Mouse (Mus musculus) hindbrain, embryonic 10.5 days (tissue): ENCODE results near the gene Mapk7. TPM values are rescaled to one million over a fixed set of nuclear protein-coding genes. Genes with fewer than 3 reads are reported as not detected.

Source experiments
- DNase-seq: peaks from one replicate; pipeline ENCODE4 v3.0.0-alpha.2; 2017; ENCODE audit warnings: low spot score
- H3K27ac ChIP-seq: fragments of 300-500 bp; sonication (generic); 2 replicates; pipeline ENCODE4 v1.5.1; 2016; ENCODE audit warnings: mild to moderate bottlenecking, moderate library complexity
- H3K27me3 ChIP-seq: fragments of 300-500 bp; sonication (generic); 2 replicates; pipeline ENCODE4 v1.6.1; 2016; ENCODE audit warnings: mild to moderate bottlenecking; ENCODE audit not compliant: poor library complexity, insufficient read depth, severe bottlenecking
- H3K36me3 ChIP-seq: fragments of 300-500 bp; sonication (generic); 2 replicates; pipeline ENCODE4 v1.6.1; 2016; ENCODE audit warnings: mild to moderate bottlenecking, moderate library complexity
- H3K4me1 ChIP-seq: fragments of 300-500 bp; sonication (generic); replicated peaks from 2 replicates; pipeline ENCODE4 v1.6.1; 2016; ENCODE audit warnings: mild to moderate bottlenecking
- H3K4me3 ChIP-seq: fragments of 300-500 bp; sonication (generic); 2 replicates; pipeline ENCODE4 v1.5.1; 2016; ENCODE audit warnings: mild to moderate bottlenecking, moderate library complexity
- H3K9me3 ChIP-seq: fragments of 300-500 bp; sonication (generic); 2 replicates; pipeline ENCODE4 v1.6.1; 2016; ENCODE audit warnings: mild to moderate bottlenecking, moderate library complexity
- WGBS: fragments of 180-500 bp; shearing (Covaris S2); methylation state at CpG from one replicate; pipeline ENCODE4 v1.1.7; 2016; 5-methylcytosine and 5-hydroxymethylcytosine counted together
- polyA plus RNA-seq: library from polyadenylated mRNA; unstranded; fragments of >200 nt; fragmentation: Nextera tagmentation; extraction: Ambion mirVana; gene quantifications from 2 replicates; pipeline ENCODE4 v1.2.1, GENCODE M21; 2016

The Mapk7 gene
- polyA plus RNA-seq, 1 experiment from 2014 or later, result 107 TPM

DNA sequence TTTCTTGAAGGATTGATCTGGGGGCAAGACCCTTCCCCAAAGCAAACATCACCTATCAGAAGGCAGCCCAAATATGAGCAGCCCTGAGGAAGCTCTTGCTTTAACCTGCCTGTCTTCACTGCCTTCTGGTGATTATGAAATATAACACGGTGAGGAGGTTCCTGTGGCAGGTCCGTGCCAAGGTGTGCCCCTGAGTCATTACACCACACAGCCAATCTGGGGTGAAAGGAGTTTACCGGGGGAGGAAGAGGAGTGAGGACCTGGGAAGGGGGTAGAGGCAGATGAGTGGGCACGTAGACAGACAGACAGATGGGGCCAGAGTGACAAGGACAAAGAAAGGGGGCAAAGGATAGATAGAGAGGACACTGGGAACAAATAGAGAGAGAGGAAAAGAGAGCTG, 20.6 kb downstream of the Mapk7 start:
- no peaks in the 10 kb centered on the region for H3K36me3 ChIP-seq
- no peak overlapping the region for H3K4me3 ChIP-seq
- H3K27me3 ChIP-seq, result no peaks in the 10 kb centered on the region; the same call in 1 of the 2 replicates
- DNase-seq, result no peak
- 70% methylated on average over 4 of the region's 4 CpGs for WGBS
- peaks cover 25% of the 10 kb centered on the region for H3K4me1 ChIP-seq
- no peak overlapping the region for H3K27ac ChIP-seq
- H3K9me3 ChIP-seq, result no peaks in the 10 kb centered on the region

DNA sequence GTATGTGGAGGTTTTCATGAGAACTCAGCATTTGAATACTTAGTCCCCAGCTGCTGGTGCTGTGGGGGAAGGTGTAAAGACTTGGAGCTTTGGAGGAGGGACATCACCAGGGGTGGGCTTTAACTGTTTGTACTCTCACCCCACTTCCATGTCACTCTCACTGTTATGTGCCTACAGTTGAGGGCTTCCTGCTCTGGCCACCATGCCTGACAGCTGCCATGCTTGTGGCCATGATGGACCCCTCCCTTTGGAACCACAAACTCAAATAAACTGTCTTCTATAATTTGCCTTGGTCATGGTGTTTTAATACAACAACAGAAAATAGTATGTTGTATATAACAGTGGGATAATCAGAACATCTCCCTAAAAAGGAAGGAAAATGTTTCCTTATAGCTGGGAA, 23.3 kb downstream of the Mapk7 start:
- H3K36me3 ChIP-seq, result no peaks in the 10 kb centered on the region
- H3K4me3 ChIP-seq, result no peak overlapping the region
- peaks cover 11% of the 10 kb centered on the region for H3K4me1 ChIP-seq
- no peak overlapping the region for H3K27ac ChIP-seq
- no peak for DNase-seq
- no peaks in the 10 kb centered on the region for H3K9me3 ChIP-seq
- H3K27me3 ChIP-seq, result no peaks in the 10 kb centered on the region

DNA sequence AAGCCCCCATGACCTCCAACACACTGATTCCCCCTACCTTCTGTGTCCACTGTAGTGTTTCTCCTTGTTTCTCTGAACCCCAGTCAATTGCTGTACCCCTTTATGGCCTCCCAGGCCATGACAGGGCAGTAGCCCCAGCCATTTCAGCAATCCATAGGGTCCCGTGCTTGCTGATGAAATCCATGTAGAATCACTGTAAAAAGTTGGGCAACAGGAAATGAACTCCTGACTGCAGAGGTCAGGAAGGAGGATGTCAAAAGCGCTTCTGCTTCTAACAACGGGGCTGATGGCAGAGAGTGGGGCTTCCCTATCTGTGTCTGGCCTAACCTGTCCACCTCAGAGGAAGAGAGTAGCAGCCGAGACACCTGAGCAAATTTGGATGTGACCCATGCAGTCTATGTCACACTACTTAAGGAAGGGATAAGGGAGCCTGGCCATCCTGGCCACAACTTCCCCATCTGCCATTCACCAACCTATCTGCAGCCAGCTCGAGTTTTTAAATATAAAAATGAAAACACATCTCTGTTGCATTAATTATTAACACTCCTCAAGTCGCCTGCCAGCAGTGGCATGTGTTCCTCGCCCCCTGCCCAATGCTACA, 24.8 kb downstream of the Mapk7 start:
- Histone ChIP-seq H3K9me3 (no peaks in the 10 kb centered on the region), H3K27me3 (no peaks in the 10 kb centered on the region), H3K4me3 (no peak overlapping the region), H3K36me3 (no peaks in the 10 kb centered on the region), H3K4me1 (peaks cover 11% of the 10 kb centered on the region), H3K27ac (peak overlapping the region; percentile 12; the same call in 1 of the 2 replicates)
- no peak for DNase-seq
- WGBS, result 75% methylated on average over 7 of the region's 7 CpGs

DNA sequence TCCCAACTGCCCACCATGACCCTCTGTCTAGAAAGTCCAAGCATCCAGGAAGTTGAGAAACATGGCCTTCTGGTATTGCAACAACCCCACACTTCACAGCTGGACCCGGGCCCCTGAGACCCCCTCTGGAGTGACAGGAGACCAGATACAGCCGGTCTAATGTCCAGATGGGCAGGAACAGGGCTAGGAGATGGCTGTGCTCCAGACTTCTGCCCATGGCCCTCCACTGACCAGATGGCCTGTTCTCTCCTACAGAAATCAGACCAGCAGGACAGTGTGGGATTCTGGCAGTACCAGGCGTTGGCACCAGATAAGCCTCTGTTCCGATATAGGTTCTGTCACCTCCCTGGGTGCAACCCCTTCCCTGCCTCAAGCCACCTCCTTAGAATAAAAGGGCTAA, 25.7 kb downstream of the Mapk7 start:
- peak overlapping the region; percentile 23; the same call in 1 of the 2 replicates for H3K27ac ChIP-seq
- DNase-seq, result no peak
- H3K4me1 ChIP-seq, result peaks cover 11% of the 10 kb centered on the region
- H3K4me3 ChIP-seq, result no peak overlapping the region
- no peaks in the 10 kb centered on the region for H3K27me3 ChIP-seq
- no peaks in the 10 kb centered on the region for H3K9me3 ChIP-seq
- H3K36me3 ChIP-seq, result no peaks in the 10 kb centered on the region
- WGBS, result 81% methylated on average over 4 of the region's 4 CpGs

DNA sequence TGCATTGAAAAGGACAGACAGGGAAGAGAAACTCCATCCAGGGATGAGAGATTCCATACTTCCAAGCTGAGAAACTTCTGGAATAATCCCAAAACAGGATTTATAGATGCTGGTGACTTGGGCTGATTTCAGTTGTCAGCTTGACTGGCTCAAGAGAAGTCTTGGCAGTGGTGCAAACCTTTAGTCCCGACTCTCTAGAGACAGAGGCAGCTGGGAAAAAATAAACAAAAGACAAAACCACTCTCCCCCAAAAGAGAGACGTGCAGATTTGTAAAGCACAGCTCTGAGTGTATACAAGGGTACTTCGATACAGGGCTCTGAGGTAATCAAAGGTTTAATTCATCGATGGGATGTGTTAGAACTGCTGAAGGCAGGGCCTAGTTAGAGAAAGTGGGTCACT, 28.8 kb downstream of the Mapk7 start:
- WGBS, result 69% methylated on average over 4 of the region's 4 CpGs
- Histone ChIP-seq H3K4me3 (no peak overlapping the region), H3K27me3 (no peaks in the 10 kb centered on the region), H3K27ac (no peak overlapping the region), H3K9me3 (no peaks in the 10 kb centered on the region), H3K4me1 (peaks cover 11% of the 10 kb centered on the region), H3K36me3 (no peaks in the 10 kb centered on the region)
- no peak for DNase-seq

DNA sequence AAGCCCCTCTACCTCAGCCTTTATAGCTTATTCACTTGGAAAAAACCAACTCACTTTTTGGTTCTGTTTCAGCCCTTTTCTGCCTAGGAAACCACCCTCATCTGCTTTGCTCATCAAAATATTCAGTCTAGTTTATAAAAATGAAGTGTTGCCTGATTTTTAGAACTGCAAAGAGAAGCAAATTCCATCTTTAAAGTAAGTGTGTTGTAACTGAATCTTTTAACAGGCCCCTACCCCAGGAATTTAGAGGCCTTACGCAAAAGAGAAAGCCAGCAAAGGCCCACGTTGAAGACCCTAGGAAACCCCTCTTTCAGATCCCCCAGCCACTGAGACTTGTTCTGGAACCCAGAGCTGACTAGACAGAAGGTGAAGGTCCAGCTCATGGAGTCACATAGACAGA, 30.1 kb downstream of the Mapk7 start:
- Histone ChIP-seq H3K27ac (no peak overlapping the region), H3K4me1 (peaks cover 6% of the 10 kb centered on the region), H3K36me3 (no peaks in the 10 kb centered on the region), H3K9me3 (no peaks in the 10 kb centered on the region), H3K4me3 (no peak overlapping the region), H3K27me3 (no peaks in the 10 kb centered on the region)
- no peak for DNase-seq
- 78% methylated on average over 2 of the region's 2 CpGs for WGBS

DNA sequence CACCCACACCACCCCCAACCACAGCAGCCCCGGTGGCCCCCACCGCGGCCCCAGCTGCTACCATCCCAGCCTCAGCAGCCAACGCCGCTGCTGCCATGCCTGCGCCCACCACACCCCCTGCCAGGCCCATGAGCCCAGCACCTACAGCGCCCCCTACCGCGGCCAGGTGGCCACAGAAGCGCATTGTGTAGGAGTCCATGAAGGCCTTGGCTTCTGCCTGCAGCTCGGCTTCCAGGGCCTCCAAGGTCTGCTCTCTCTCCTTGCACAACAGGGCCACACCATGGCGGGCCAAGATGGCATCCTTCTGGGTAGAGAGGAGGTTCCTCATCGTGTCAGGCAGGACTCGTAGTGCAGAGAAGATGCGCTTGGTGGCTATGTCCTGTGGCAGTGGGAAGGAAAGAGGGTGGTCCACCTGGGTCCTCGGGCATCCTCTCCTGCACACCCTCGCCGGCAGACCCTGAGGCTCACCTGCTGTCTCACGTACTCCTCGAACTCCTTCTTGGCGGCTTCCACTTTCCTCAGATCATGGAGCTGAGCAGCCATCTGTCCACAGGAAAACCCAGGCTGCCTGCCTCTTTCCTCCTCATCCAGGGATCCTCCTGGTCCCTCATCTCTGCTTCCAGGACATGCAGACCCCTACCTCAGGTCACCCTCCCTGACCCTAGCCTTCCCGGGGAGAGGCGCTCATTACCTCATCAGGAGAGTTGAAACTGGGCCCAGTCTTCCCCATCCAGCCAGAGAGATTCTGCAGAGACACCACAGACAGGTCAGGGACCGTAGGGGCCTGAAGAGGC, 44.5 kb downstream of the Mapk7 start:
- no peak for DNase-seq
- Histone ChIP-seq H3K9me3 (no peaks in the 10 kb centered on the region), H3K27ac (peak overlapping the region; percentile 35; the same call in 1 of the 2 replicates)

DNA sequence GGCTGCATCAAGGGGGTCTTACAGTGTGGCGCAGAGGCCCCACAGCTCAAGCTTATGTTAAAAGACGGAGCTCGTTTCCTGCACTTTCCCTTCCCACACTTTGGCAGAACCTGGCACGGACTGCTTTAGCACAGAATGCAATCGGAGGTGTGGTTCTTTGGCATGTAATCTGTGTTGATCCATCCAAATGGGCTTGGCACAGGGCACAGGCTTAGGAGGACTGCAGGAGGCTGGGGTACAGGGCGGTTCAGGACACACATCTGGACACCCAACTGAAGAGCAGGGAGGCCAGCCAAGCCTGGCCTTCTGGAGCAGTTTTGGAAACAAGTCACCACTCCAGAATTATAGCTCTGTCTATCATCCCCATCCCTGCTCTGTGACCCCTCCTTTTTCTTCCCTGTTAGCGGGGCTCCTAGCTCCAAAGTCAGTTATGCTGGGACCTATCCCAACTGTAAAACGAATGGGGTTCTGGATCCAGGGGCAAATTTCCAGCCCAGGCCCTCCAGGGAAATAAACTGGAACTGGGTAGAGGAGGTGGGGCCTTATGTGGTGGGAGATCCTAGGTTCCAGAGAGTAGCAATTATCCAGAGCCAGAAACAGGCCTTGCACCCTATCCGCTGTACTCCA, 45.5 kb downstream of the Mapk7 start:
- H3K27me3 ChIP-seq, result peaks cover 21% of the 10 kb centered on the region
- WGBS, result 86% methylated on average over 9 of the region's 9 CpGs
- H3K36me3 ChIP-seq, result no peaks in the 10 kb centered on the region
- H3K27ac ChIP-seq, result no peak overlapping the region
- H3K4me1 ChIP-seq, result peaks cover 17% of the 10 kb centered on the region
- DNase-seq, result no peak
- H3K4me3 ChIP-seq, result no peak overlapping the region
- no peaks in the 10 kb centered on the region for H3K9me3 ChIP-seq

More for the DNA sequence above, 44.5 kb downstream of the Mapk7 start:
- Histone ChIP-seq H3K27me3 (peaks cover 25% of the 10 kb centered on the region), H3K36me3 (no peaks in the 10 kb centered on the region), H3K4me1 (peaks cover 23% of the 10 kb centered on the region), H3K4me3 (no peak overlapping the region)
- WGBS, result 74% methylated on average over 24 of the region's 24 CpGs

DNA sequence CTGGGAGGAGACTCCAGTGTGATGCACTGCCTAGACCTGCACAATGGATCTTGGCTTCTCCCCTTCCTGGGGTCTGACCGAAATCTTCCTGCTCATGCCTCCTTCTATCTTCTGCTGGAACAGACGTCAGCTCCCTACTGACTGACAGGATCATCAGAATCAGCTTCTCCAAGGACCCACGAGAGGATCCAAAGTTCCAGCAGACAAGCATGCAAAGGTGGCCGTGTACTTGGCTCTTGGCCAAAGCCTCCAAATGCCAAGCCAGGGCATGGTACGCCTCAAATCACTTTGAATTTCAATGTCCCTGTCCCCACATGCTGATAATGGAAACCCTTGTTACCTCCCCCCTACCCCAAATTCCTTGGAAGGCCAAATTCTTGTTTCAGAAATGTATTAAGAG, 46.2 kb downstream of the Mapk7 start:
- Histone ChIP-seq H3K4me1 (peaks cover 10% of the 10 kb centered on the region), H3K27me3 (peaks cover 17% of the 10 kb centered on the region), H3K4me3 (no peak overlapping the region), H3K9me3 (no peaks in the 10 kb centered on the region), H3K36me3 (no peaks in the 10 kb centered on the region), H3K27ac (no peak overlapping the region)
- 81% methylated on average over 5 of the region's 5 CpGs for WGBS
- no peak for DNase-seq

DNA sequence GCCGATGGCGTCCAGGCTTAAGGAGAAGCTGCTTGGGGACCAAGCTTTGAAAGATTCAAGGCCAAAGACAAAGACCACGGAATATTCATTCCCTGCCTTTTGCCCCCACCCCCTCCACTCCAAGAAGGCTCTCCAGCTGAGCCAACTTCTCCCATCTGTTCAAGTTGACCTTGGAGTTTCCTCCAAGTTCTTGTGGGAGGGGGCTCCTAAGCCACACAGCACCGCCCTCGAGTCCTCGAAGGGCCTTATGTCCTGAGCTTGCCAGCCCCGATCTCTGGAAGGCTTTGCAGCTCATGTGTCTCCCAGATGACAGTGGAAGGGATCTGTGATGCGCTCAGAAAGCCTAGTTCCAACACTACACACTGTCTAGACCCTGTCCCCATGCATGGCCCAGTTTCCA, 46.9 kb downstream of the Mapk7 start:
- H3K9me3 ChIP-seq, result no peaks in the 10 kb centered on the region
- no peak overlapping the region for H3K4me3 ChIP-seq
- no peak overlapping the region for H3K27ac ChIP-seq
- H3K27me3 ChIP-seq, result peaks cover 9% of the 10 kb centered on the region
- H3K36me3 ChIP-seq, result no peaks in the 10 kb centered on the region
- 83% methylated on average over 8 of the region's 8 CpGs for WGBS
- DNase-seq, result no peak
- H3K4me1 ChIP-seq, result peaks cover 4% of the 10 kb centered on the region; the same call in 1 of the 2 replicates

DNA sequence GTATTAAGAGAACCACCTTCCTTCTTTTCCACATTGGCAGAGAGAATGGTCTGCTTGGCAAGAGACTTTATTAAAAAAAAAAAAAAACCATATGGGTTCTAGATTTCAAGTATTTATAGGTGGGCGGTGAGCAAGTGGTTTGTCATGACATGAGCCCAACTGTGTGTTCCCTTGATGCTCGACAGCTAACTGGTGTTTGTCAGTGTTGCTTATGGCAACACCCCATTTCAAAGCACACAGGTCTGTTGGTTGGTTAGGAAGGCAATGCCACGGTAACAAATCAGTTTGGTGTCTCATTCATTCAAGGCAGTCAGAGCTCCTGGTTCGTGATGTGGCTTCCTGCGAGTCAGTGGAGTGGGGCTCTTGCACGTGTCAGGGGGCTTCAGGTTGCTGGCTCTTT, 50.4 kb downstream of the Mapk7 start:
- Histone ChIP-seq H3K9me3 (no peaks in the 10 kb centered on the region), H3K4me3 (no peak overlapping the region), H3K36me3 (no peaks in the 10 kb centered on the region), H3K4me1 (no peaks in the 10 kb centered on the region), H3K27me3 (no peaks in the 10 kb centered on the region), H3K27ac (no peak overlapping the region)
- no peak for DNase-seq
- WGBS, result 88% methylated on average over 6 of the region's 6 CpGs

DNA sequence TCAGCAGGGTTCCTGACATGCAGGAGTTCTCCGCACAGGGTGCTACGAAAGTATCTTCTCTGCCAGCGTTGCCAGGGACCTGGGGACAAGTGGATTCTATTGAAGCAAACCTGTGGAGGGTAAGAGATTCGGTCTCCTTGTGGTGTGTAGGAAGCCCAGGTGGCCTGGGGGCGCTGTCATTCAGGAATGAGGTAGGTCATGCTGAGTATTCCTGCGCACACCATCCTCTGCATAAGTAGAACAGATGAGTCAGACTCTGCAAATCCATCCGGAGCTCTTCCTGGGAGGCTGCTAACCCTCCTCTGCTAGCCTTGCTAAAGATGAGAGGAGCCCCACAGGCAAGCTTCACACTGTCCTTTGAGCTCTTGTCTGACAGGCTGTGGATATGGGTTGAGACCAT, 52.5 kb downstream of the Mapk7 start:
- H3K27me3 ChIP-seq, result no peaks in the 10 kb centered on the region
- H3K36me3 ChIP-seq, result no peaks in the 10 kb centered on the region
- H3K27ac ChIP-seq, result no peak overlapping the region
- DNase-seq, result no peak
- H3K4me1 ChIP-seq, result peaks cover 6% of the 10 kb centered on the region
- H3K4me3 ChIP-seq, result no peak overlapping the region
- no peaks in the 10 kb centered on the region for H3K9me3 ChIP-seq
- WGBS, result 83% methylated on average over 7 of the region's 7 CpGs

DNA sequence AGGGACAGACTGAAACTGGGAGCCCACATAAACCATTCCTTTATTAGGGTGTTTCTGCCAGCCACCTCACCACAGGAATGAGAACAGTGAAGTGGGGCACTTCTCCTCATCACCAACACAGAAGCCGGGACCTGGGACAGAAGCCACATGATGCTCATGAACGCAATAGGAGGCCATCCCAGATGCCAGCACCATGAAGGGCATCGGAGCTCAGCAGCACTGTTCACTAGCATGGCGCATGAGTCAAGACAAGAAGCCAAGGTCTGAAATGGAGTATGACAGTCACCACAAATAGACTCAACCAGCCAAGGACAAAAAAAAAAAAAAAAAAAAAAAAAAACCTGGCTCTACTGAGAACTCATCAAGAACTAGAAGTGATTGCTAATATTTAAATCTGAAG, 53.8 kb downstream of the Mapk7 start:
- H3K27ac ChIP-seq, result no peak overlapping the region
- no peak for DNase-seq

More for the DNA sequence above, 53.8 kb downstream of the Mapk7 start:
- Histone ChIP-seq H3K27me3 (no peaks in the 10 kb centered on the region), H3K9me3 (no peaks in the 10 kb centered on the region), H3K36me3 (no peaks in the 10 kb centered on the region), H3K4me1 (peaks cover 17% of the 10 kb centered on the region), H3K4me3 (no peak overlapping the region)
- 93% methylated on average over 4 of the region's 4 CpGs for WGBS
